Mouse (Mus musculus): Measurements from ENCODE around the gene Kcnh4.

Gene Kcnh4

DNA sequence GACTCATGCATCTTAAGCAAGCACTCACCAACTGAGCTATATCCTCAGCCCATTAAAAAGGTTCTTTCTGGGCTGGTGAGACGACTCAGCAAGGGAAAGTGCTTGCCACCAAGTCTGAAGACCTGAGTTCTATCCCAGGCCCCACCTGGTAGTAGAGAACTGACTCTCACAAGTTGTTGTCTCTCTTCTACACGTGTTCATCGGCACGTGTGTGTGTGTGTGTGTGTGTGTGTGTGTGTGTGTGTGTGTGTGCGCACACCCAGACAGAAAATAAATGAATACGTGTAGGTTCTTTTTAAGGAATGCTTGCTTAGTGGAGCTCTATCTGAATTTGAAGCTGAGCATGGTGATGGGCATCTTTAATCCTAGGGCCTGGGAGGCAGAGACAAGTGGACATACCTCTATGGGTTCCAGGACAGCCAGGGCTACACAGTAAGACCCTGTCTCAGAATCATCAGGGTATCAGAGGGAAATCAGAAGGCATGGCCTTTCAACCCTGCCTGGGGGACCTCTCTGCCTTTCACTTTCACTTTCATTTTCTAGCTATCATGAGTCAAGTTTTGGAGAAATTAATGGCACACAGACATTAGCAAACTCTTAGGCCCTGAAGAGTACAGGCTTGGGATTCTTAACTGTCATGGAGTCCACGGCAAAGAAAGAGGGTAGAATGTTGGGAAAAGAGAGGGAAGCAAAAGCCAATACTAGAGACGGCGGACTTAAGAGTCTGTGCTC, 24.4 kb downstream of the Kcnh4 start:
- DNase-seq (ENCODE audit: low spot score in 2 of 2): no peak

- no peak for DNase-seq (ENCODE audit: low spot score in 2 of 2)
Measured at GRCm38 (mm10) chr11:100730477-100731205, 29.1 kb downstream of the Kcnh4 start.

GRCm38 (mm10) chr11:100729976-100730375, 29.8 kb downstream of the Kcnh4 start:
- DNase-seq (ENCODE audit: low spot score in 2 of 2): no peak

DNA sequence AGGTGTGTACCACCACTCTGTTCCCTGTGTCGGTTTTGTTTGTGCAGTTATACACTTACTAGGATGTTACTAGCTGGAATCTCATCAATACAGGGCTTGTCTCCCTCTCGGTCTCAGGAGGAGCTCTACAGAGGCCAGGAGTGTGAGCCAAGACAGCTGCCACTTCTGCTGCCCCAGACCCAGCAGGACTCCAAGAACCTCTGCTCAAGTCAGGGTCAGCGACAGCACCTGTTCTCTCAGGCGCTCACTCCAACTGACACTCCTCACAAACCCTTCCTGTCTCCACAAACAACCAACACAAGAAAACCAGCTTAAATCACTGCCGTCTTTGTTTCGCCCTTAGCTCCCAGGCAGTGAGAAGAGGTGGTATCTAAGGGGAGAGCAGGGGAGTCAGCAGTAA, 31.1 kb downstream of the Kcnh4 start:
- DNase-seq (ENCODE audit: low spot score in 2 of 2): no peak

DNA sequence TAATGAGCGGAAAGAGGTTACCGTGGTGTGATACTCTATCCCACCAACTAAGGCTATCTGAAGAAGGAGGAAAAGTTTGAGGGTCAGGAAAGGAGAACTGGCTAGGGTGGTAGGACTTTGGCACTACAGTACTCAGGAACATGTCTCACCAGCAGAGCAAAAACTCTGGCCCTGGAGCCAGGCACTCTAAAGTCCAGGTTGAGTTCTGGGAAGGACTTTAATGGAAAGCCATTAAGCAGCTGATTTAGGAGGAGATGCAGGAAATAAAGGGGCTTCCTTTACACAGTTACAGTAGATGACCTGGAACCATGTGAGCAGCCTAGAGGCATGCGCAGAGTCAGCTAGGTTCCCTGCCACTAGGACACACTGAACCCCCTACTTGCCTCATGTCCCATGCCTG, 32.5 kb downstream of the Kcnh4 start:
- no peak for DNase-seq (ENCODE audit: low spot score in 2 of 2)

DNA sequence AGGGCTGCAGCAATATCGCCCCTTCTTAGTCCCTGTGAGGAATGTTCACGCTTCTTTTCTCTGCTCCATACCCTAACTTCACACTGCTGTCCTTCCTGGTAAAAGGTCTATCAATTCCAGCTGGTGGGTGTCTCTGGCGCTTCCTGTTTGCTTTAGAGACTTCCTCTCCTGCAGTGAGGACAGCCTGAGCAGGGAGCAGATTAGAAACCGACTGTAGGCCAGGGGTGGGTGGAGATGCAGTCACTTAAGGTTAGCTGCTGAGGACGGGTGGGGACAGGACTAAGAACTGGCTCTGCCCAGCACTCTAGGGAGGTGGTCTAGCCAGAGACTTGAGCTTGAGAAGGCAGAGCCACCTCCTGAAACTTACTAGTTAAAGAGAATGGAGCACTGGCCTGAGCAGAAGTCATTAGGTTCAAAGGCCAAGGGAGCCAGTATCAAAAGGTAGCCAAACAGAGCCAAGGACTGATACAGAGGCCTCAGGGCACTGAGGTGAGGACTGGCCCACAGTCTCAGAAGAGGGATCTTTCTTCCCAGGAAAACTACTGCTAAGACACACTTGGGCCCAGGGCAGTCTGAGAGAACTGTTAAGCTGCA, 34.7 kb downstream of the Kcnh4 start:
- no peak for DNase-seq (ENCODE audit: low spot score in 2 of 2)

GRCm38 (mm10) chr11:100722493-100723028, 37.2 kb downstream of the Kcnh4 start:
- no peak for DNase-seq (ENCODE audit: low spot score in 2 of 2)

GRCm38 (mm10) chr11:100721776-100722492, 37.8 kb downstream of the Kcnh4 start:
- no peak for DNase-seq (ENCODE audit: low spot score in 2 of 2)

DNA sequence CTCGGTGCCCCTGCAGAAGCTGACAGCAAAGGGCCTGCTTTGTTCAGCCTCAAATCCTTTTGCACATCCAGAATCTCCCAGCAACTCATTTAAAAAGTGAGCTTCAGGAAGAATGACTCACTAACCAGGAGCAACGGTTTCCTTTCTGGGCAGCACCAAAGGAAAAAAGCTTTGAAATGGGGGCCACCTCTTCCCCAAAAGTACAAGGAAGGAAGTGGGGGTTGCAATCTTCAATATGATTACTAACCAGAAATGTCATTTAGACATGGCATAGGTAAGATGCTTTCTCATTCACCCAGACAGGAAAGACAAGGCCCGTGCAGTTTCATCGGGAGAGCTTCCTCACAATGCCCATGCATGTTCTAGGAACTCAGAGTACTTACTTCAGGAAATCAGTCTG, 38.5 kb downstream of the Kcnh4 start:
- no peak for DNase-seq (ENCODE audit: low spot score in 2 of 2)

GRCm38 (mm10) chr11:100720345-100720744, 39.4 kb downstream of the Kcnh4 start:
- no peak for DNase-seq (ENCODE audit: low spot score in 2 of 2)

GRCm38 (mm10) chr11:100719893-100720292, 39.8 kb downstream of the Kcnh4 start:
- DNase-seq (ENCODE audit: low spot score in 2 of 2): no peak

GRCm38 (mm10) chr11:100719312-100719711, 40.4 kb downstream of the Kcnh4 start:
- no peak for DNase-seq (ENCODE audit: low spot score in 2 of 2)

GRCm38 (mm10) chr11:100718866-100719265, 40.9 kb downstream of the Kcnh4 start:
- DNase-seq (ENCODE audit: low spot score in 2 of 2): no peak

GRCm38 (mm10) chr11:100718462-100718861, 41.3 kb downstream of the Kcnh4 start:
- DNase-seq (ENCODE audit: low spot score in 2 of 2): no peak

DNA sequence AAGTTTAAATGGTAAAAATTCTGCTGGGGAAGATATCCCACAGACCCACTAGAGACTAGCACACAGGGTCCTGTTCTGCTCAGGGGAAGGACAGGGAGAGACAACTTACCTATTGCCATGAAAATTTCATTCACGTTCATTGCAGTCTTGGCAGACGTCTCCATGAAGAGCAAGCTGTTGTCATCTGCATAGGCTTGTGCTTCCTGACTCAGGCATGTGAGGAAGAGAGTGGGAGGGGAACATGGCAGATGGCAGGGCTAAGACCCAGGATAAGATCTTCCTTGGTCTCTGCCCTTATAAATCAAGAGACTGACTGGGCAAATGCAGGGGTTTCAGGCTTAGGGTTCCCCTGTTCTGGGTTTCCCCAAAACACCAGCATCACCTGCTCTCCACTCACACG, 43.1 kb downstream of the Kcnh4 start:
- no peak for DNase-seq (ENCODE audit: low spot score in 2 of 2)

- no peak for DNase-seq (ENCODE audit: low spot score in 2 of 2)
Measured at GRCm38 (mm10) chr11:100714948-100715347, 44.8 kb downstream of the Kcnh4 start.

DNA sequence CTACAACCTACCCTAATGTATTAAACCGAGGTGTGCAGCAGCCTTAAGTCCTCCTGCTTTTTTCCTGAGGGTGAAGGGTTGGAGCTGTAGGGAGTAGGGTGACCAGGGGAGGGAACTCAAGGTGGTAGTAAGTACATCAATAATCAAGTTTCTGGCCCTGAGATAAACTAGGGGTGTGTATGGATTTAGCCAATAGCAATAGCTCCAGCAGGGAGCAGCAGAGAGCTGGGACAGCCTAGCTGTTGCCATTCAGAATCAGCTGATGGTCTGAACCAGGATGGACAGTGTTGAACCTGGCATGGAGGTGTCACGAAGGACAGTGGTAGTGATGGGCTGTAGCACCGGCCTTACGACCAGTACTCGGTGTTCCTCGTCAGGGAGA, 45.2 kb downstream of the Kcnh4 start:
- peak; percentile 74 to 75 for DNase-seq (ENCODE audit: low spot score in 2 of 2)

GRCm38 (mm10) chr11:100713735-100714533, 45.8 kb downstream of the Kcnh4 start, which contains the start of gene Hspb9:
Gene Hspb9, plus strand, starts transcription at chr11:100713850.
- DNase-seq (ENCODE audit: low spot score in 2 of 2): no peak

DNA sequence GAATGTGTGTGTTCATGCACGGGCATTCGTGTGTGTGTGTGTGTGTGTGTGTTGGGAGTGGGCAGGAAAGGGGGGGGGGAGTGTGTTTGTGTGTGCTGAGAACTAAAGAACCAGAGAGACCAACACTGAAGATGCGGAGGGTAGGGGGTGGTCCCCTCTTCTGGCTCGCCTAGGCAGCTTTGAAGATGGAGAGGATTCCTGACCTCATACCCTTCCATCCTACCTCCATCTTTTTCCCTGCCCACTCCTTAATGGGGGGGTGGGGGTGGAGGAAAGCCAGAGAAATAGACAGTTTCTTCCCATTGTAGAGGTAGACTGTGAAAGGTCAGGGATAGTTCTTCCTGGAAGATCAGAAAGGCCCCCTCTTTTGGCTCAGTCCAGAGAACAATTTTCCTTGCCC, 46.6 kb downstream of the Kcnh4 start:
- no peak for DNase-seq (ENCODE audit: low spot score in 2 of 2)

DNA sequence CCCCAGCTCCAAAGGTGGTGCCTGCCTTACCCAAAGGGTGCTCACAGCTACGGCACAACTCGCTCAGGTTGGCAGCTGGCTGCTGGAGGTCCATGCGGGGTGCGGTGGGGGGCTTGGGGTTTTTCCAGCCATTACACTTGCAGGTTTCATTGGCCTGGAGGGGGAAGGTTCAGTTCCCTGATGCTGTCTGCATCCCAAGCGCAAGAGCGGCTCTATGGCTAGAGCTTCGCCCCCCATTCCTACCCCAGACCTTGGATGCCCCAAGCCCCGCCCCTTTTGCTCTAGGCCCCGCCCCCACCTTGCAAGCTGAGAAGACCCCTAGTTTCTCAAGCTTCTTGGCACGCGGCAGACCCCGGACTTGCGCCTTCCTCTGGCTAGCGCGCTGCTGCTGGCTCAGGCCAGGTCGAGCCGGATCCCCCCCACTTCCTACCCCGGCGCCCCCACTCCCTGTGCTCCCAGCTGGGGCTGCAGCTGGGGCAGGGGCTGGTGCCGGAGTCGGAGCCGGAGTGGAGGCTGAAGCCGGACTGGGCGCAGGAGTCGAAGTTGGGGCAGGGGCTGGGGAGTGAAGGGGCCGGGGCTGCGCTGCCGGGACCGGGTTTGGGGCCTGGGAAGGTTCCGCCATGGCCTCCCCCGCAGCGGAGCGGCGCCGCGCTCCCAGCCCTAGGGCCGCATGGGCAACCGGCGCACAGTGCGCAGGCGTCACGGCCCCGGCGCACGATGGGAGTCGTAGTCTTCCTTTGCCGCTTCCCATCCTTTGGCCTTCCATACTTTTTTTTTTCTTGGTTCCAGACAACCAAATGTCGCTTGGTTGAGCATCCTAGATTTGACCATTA, 47.7 kb downstream of the Kcnh4 start, which contains the start of gene Kat2a:
TSS of gene Kat2a (minus strand) at position 683 of the 833 bp plus-strand sequence.
- peak in 1 of 2 experiments; percentile 81 for DNase-seq (ENCODE audit: low spot score in 2 of 2)
